Mouse (Mus musculus): ENCODE measurements around the gene Ccdc14. TPM values are rescaled to one million over a fixed set of nuclear protein-coding genes. Genes with fewer than 3 reads are reported as not detected.
A peak's percentile ranks its signal among the peaks of the same experiment; 100 is the strongest.

Ccdc14 gene
- polyA plus RNA-seq, 1 experiment from 2014 or later, result 11.2 TPM

- no peak overlapping the region for H3K4me3 ChIP-seq (ENCODE audit: low read depth, low read length)
- DNase-seq (ENCODE audit: low spot score, missing footprints), result no peak
- no peak overlapping the region for H3K9ac ChIP-seq (ENCODE audit: low read length)
- ATAC-seq (ENCODE audit: low FRiP score), result no peak
- no peaks in the 10 kb centered on the region for H3K4me1 ChIP-seq (ENCODE audit: control insufficient read depth, insufficient read depth, low read length)
- 92% methylated on average over 4 of the region's 4 CpGs for WGBS
- H3K27me3 ChIP-seq (ENCODE audit: control insufficient read depth, insufficient read depth, low read length), result peaks cover 3% of the 10 kb centered on the region
- no peak overlapping the region for H3K4me2 ChIP-seq
- H3K36me3 ChIP-seq (ENCODE audit: control insufficient read depth, insufficient read depth, low read length), result no peaks in the 10 kb centered on the region
- H3K9me3 ChIP-seq (ENCODE audit: control insufficient read depth, low read length), result no peaks in the 10 kb centered on the region
- H3K27ac ChIP-seq (ENCODE audit: low read depth, low read length), result no peak overlapping the region
Observed at GRCm38 (mm10) chr16:34738656-34739233, 48.3 kb downstream of the Ccdc14 start.

- H3K4me1 ChIP-seq (ENCODE audit: control insufficient read depth, insufficient read depth, low read length), result peaks cover 7% of the 10 kb centered on the region
- H3K9ac ChIP-seq (ENCODE audit: low read length), result no peak overlapping the region
- H3K27me3 ChIP-seq (ENCODE audit: control insufficient read depth, insufficient read depth, low read length), result peaks cover 13% of the 10 kb centered on the region
- H3K9me3 ChIP-seq (ENCODE audit: control insufficient read depth, low read length), result no peaks in the 10 kb centered on the region
- H3K4me3 ChIP-seq (ENCODE audit: low read depth, low read length), result no peak overlapping the region
- no peak overlapping the region for H3K4me2 ChIP-seq
- no peak for ATAC-seq (ENCODE audit: low FRiP score)
- whole genome bisulfite sequencing, result 44% methylated on average over 2 of the region's 2 CpGs
- H3K27ac ChIP-seq (ENCODE audit: low read depth, low read length), result no peak overlapping the region
- no peaks in the 10 kb centered on the region for H3K36me3 ChIP-seq (ENCODE audit: control insufficient read depth, insufficient read depth, low read length)
- no peak for DNase-seq (ENCODE audit: low spot score, missing footprints)
Observed at GRCm38 (mm10) chr16:34742930-34743329, 52.5 kb downstream of the Ccdc14 start.

- peaks cover 23% of the 10 kb centered on the region for H3K4me1 ChIP-seq (ENCODE audit: control insufficient read depth, insufficient read depth, low read length)
- peak; percentile 91 for ATAC-seq (ENCODE audit: low FRiP score)
Observed at GRCm38 (mm10) chr16:34745065-34745585, 54.7 kb downstream of the Ccdc14 start, which contains the start of gene Mylk. TSS of gene Mylk (plus strand) at chr16:34745210.

GRCm38 (mm10) chr16:34748081-34748720, 57.8 kb downstream of the Ccdc14 start:
- WGBS, result 11% methylated on average over 11 of the region's 11 CpGs
- Histone ChIP-seq H3K4me2 (peak overlapping the region; percentile 24; the same call in 1 of the 2 replicates), H3K9me3 (ENCODE audit: control insufficient read depth, low read length) (no peaks in the 10 kb centered on the region), H3K27ac (ENCODE audit: low read depth, low read length) (no peak overlapping the region; the same call in 1 of the 2 replicates), H3K36me3 (ENCODE audit: control insufficient read depth, insufficient read depth, low read length) (no peaks in the 10 kb centered on the region), H3K4me1 (ENCODE audit: control insufficient read depth, insufficient read depth, low read length) (peaks cover 23% of the 10 kb centered on the region), H3K9ac (ENCODE audit: low read length) (peak overlapping the region; percentile 27), H3K27me3 (ENCODE audit: control insufficient read depth, insufficient read depth, low read length) (peaks cover 13% of the 10 kb centered on the region), H3K4me3 (ENCODE audit: low read depth, low read length) (no peak overlapping the region)
- DNase-seq (ENCODE audit: low spot score, missing footprints), result peak; percentile 92
- peak; percentile 79 for ATAC-seq (ENCODE audit: low FRiP score)

More at GRCm38 (mm10) chr16:34745065-34745585, 54.7 kb downstream of the Ccdc14 start, which contains the start of gene Mylk:
- peak within 1 kb of the TSS; percentile 36 for H3K4me3 ChIP-seq (ENCODE audit: low read depth, low read length)
- 0 out of 2 replicates have a peak within 1 kb of the TSS, but pooled peaks have one; percentile 3 for H3K27ac ChIP-seq (ENCODE audit: low read depth, low read length)
- H3K4me2 ChIP-seq, result peak within 1 kb of the TSS; percentile 71
- no peaks in the 10 kb centered on the region for H3K36me3 ChIP-seq (ENCODE audit: control insufficient read depth, insufficient read depth, low read length)
- under 1% methylated on average over 47 of the region's 48 CpGs for WGBS
- H3K27me3 ChIP-seq (ENCODE audit: control insufficient read depth, insufficient read depth, low read length), result peaks cover 13% of the 10 kb centered on the region
- peak; percentile 97 for DNase-seq (ENCODE audit: low spot score, missing footprints)
- H3K9me3 ChIP-seq (ENCODE audit: control insufficient read depth, low read length), result no peaks in the 10 kb centered on the region
- H3K9ac ChIP-seq (ENCODE audit: low read length), result peak within 1 kb of the TSS; percentile 62

GRCm38 (mm10) chr16:34749536-34749935, 59.1 kb downstream of the Ccdc14 start:
- Histone ChIP-seq H3K4me1 (ENCODE audit: control insufficient read depth, insufficient read depth, low read length) (peaks cover 23% of the 10 kb centered on the region), H3K27ac (ENCODE audit: low read depth, low read length) (no peak overlapping the region)

GRCm38 (mm10) chr16:34752026-34752425, 61.6 kb downstream of the Ccdc14 start:
- H3K9me3 ChIP-seq (ENCODE audit: control insufficient read depth, low read length), result no peaks in the 10 kb centered on the region
- no peak overlapping the region for H3K27ac ChIP-seq (ENCODE audit: low read depth, low read length)
- DNase-seq (ENCODE audit: low spot score, missing footprints) (peak; percentile 54), ATAC-seq (ENCODE audit: low FRiP score) (no peak)
- H3K36me3 ChIP-seq (ENCODE audit: control insufficient read depth, insufficient read depth, low read length), result no peaks in the 10 kb centered on the region
- H3K4me1 ChIP-seq (ENCODE audit: control insufficient read depth, insufficient read depth, low read length), result peaks cover 17% of the 10 kb centered on the region
- H3K9ac ChIP-seq (ENCODE audit: low read length), result no peak overlapping the region
- no peak overlapping the region for H3K4me2 ChIP-seq
- H3K4me3 ChIP-seq (ENCODE audit: low read depth, low read length), result no peak overlapping the region
- no peaks in the 10 kb centered on the region; the same call in 1 of the 2 replicates for H3K27me3 ChIP-seq (ENCODE audit: control insufficient read depth, insufficient read depth, low read length)
- WGBS, result 75% methylated on average over 3 of the region's 3 CpGs

More at GRCm38 (mm10) chr16:34749536-34749935, 59.1 kb downstream of the Ccdc14 start:
- Histone ChIP-seq H3K9me3 (ENCODE audit: control insufficient read depth, low read length) (no peaks in the 10 kb centered on the region), H3K4me3 (ENCODE audit: low read depth, low read length) (no peak overlapping the region), H3K4me2 (no peak overlapping the region), H3K27me3 (ENCODE audit: control insufficient read depth, insufficient read depth, low read length) (peaks cover 5% of the 10 kb centered on the region; the same call in 1 of the 2 replicates), H3K9ac (ENCODE audit: low read length) (no peak overlapping the region), H3K36me3 (ENCODE audit: control insufficient read depth, insufficient read depth, low read length) (no peaks in the 10 kb centered on the region)
- peak; percentile 84 for DNase-seq (ENCODE audit: low spot score, missing footprints)
- WGBS, result 59% methylated on average over 4 of the region's 4 CpGs
- no peak for ATAC-seq (ENCODE audit: low FRiP score)

GRCm38 (mm10) chr16:34752977-34753376, 62.6 kb downstream of the Ccdc14 start:
- H3K36me3 ChIP-seq (ENCODE audit: control insufficient read depth, insufficient read depth, low read length), result no peaks in the 10 kb centered on the region
- no peak overlapping the region for H3K4me3 ChIP-seq (ENCODE audit: low read depth, low read length)
- ATAC-seq (ENCODE audit: low FRiP score) (no peak), DNase-seq (ENCODE audit: low spot score, missing footprints) (peak; percentile 10)
- H3K27me3 ChIP-seq (ENCODE audit: control insufficient read depth, insufficient read depth, low read length), result no peaks in the 10 kb centered on the region
- no peak overlapping the region for H3K9ac ChIP-seq (ENCODE audit: low read length)
- H3K9me3 ChIP-seq (ENCODE audit: control insufficient read depth, low read length), result no peaks in the 10 kb centered on the region
- no peak overlapping the region for H3K4me2 ChIP-seq
- H3K27ac ChIP-seq (ENCODE audit: low read depth, low read length), result no peak overlapping the region
- H3K4me1 ChIP-seq (ENCODE audit: control insufficient read depth, insufficient read depth, low read length), result peaks cover 18% of the 10 kb centered on the region
- 77% methylated on average over 3 of the region's 3 CpGs for WGBS

GRCm38 (mm10) chr16:34756991-34757390, 66.6 kb downstream of the Ccdc14 start:
- DNase-seq (ENCODE audit: low spot score, missing footprints) (no peak), ATAC-seq (ENCODE audit: low FRiP score) (no peak)
- Histone ChIP-seq H3K4me3 (ENCODE audit: low read depth, low read length) (no peak overlapping the region), H3K27me3 (ENCODE audit: control insufficient read depth, insufficient read depth, low read length) (no peaks in the 10 kb centered on the region), H3K9ac (ENCODE audit: low read length) (no peak overlapping the region), H3K9me3 (ENCODE audit: control insufficient read depth, low read length) (no peaks in the 10 kb centered on the region), H3K27ac (ENCODE audit: low read depth, low read length) (no peak overlapping the region), H3K4me1 (ENCODE audit: control insufficient read depth, insufficient read depth, low read length) (peaks cover 3% of the 10 kb centered on the region; the same call in 1 of the 2 replicates), H3K4me2 (no peak overlapping the region), H3K36me3 (ENCODE audit: control insufficient read depth, insufficient read depth, low read length) (no peaks in the 10 kb centered on the region)
- 59% methylated on average over 7 of the region's 7 CpGs for WGBS

GRCm38 (mm10) chr16:34758205-34758604, 67.8 kb downstream of the Ccdc14 start:
- ATAC-seq (ENCODE audit: low FRiP score) (no peak), DNase-seq (ENCODE audit: low spot score, missing footprints) (peak; percentile 85)
- Histone ChIP-seq H3K27ac (ENCODE audit: low read depth, low read length) (no peak overlapping the region), H3K4me1 (ENCODE audit: control insufficient read depth, insufficient read depth, low read length) (peaks cover 3% of the 10 kb centered on the region; the same call in 1 of the 2 replicates), H3K36me3 (ENCODE audit: control insufficient read depth, insufficient read depth, low read length) (no peaks in the 10 kb centered on the region), H3K9me3 (ENCODE audit: control insufficient read depth, low read length) (no peaks in the 10 kb centered on the region), H3K4me2 (no peak overlapping the region), H3K9ac (ENCODE audit: low read length) (no peak overlapping the region), H3K27me3 (ENCODE audit: control insufficient read depth, insufficient read depth, low read length) (no peaks in the 10 kb centered on the region), H3K4me3 (ENCODE audit: low read depth, low read length) (no peak overlapping the region)
- 35% methylated on average over 5 of the region's 5 CpGs for WGBS

Measured in midbrain, embryonic 11.5 days (tissue).